Mouse (Mus musculus) spleen, adult 2 months (tissue): ENCODE data around the gene Vps26c. TPM values are rescaled to one million over a fixed set of nuclear protein-coding genes. Genes with fewer than 3 reads are reported as not detected.
"Not testable (repeated sequence)": the region's sequence is repeated elsewhere in the genome, so short reads cannot be mapped to it uniquely, and the experiment has no call there.

Experiments used
- DNase-seq, 2 experiments: peaks; one replicate each; pipeline versions ENCODE4 v3.0.0 to v3.0.0-alpha.2; 2012 to 2021; ENCODE audit warnings: low spot score in 2 of 2, low read depth in 1 of 2
- H3K27ac ChIP-seq: fragments of 200-500 bp; 2 replicates; pipeline ENCODE4 v1.5.1; 2012; ENCODE audit warnings: low read length, inconsistent platforms; ENCODE audit not compliant: insufficient read depth
- H3K27me3 ChIP-seq: fragments of 200-500 bp; 2 replicates; pipeline ENCODE4 v1.6.1; 2012; ENCODE audit warnings: mild to moderate bottlenecking, moderate library complexity, low read length, inconsistent platforms; ENCODE audit not compliant: control insufficient read depth, insufficient read depth
- H3K36me3 ChIP-seq: fragments of 200-500 bp; 2 replicates; pipeline ENCODE4 v1.6.1; 2012; ENCODE audit warnings: mild to moderate bottlenecking, low read length, inconsistent platforms; ENCODE audit not compliant: control insufficient read depth, insufficient read depth
- H3K4me1 ChIP-seq: fragments of 200-500 bp; 2 replicates; pipeline ENCODE4 v1.6.1; 2011; ENCODE audit warnings: inconsistent platforms; ENCODE audit not compliant: control insufficient read depth, insufficient read depth, insufficient read length
- H3K4me3 ChIP-seq: fragments of 200-500 bp; 2 replicates; pipeline ENCODE4 v1.5.1; 2011; ENCODE audit warnings: mild to moderate bottlenecking, inconsistent platforms; ENCODE audit not compliant: insufficient read depth, insufficient read length; ENCODE audit errors: extremely low read depth
- CTCF ChIP-seq: fragments of 200-500 bp; IDR thresholded peaks from 2 replicates; pipeline ENCODE4 v1.5.1; 2011; ENCODE audit warnings: mild to moderate bottlenecking, inconsistent platforms; ENCODE audit not compliant: insufficient read depth, insufficient read length, insufficient replicate concordance; ENCODE audit errors: extremely low read depth
- POLR2A ChIP-seq: fragments of 200-500 bp; IDR thresholded peaks from 2 replicates; pipeline ENCODE4 v1.6.1; 2011; ENCODE audit warnings: low read depth, low read length, inconsistent platforms
- WGBS: fragments of 180-500 bp; shearing (Covaris S2); methylation state at CpG from one replicate; pipeline ENCODE4 v1.1.7; 2018; 5-methylcytosine and 5-hydroxymethylcytosine counted together
- polyA plus RNA-seq: library from polyadenylated mRNA; depleted of rRNA; stranded (reverse); fragments of >200 nt; gene quantifications from 2 replicates; pipeline ENCODE4 v1.2.3, GENCODE M21; 2012

Gene Vps26c
- polyA plus RNA-seq, 1 experiment = 21.4 TPM

GRCm38 (mm10) chr16:94497911-94498310 is 28.7 kb downstream of the Vps26c start:
- WGBS = 49% methylated on average over 5 of the region's 5 CpGs
- H3K4me1 ChIP-seq = no peaks in the 10 kb centered on the region
- peaks cover 29% of the 10 kb centered on the region for H3K36me3 ChIP-seq
- 0 out of 2 replicates have a peak overlapping the region, but pooled peaks have one; percentile 16 for H3K27ac ChIP-seq
- TF ChIP-seq POLR2A (no peak), CTCF (no peak)
- no peak overlapping the region for H3K4me3 ChIP-seq
- no peak for DNase-seq
- no peaks in the 10 kb centered on the region for H3K27me3 ChIP-seq

DNA sequence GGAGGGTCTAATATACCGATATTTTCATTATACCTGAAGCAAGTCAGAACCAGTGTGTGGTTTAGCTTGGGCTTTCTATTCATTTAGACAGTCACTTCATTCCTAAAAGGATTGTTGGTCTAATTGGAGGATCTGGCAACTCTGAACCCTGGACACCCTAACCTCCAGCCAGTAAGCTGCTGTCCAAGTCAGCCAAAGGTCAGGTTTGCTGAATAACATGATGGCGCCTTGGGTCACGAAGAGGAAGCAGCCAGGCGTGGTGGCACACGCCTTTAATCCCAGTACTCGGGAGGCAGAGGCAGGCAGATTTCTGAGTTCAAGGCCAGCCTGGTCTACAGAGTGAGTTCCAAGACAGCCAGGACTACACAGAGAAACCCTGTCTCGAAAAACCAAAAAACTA is 29.5 kb downstream of the Vps26c start:
- not testable (repeated sequence) for DNase-seq, H3K4me1 ChIP-seq, H3K27me3 ChIP-seq, H3K27ac ChIP-seq, H3K4me3 ChIP-seq
- H3K36me3 ChIP-seq = peaks cover 29% of the 10 kb centered on the region
- WGBS = 94% methylated on average over 7 of the region's 7 CpGs

- no peak overlapping the region for H3K4me3 ChIP-seq
- TF ChIP-seq POLR2A (no peak), CTCF (no peak)
- WGBS = 95% methylated on average over 5 of the region's 5 CpGs
- no peak for DNase-seq
- no peak overlapping the region for H3K27ac ChIP-seq
- H3K4me1 ChIP-seq = no peaks in the 10 kb centered on the region
- no peaks in the 10 kb centered on the region for H3K36me3 ChIP-seq
- no peaks in the 10 kb centered on the region for H3K27me3 ChIP-seq
Measured at GRCm38 (mm10) chr16:94489326-94489725, 37.3 kb downstream of the Vps26c start.

GRCm38 (mm10) chr16:94487341-94487740 is 39.3 kb downstream of the Vps26c start:
- Histone ChIP-seq H3K4me1 (no peaks in the 10 kb centered on the region), H3K27ac (no peak overlapping the region), H3K4me3 (no peak overlapping the region), H3K36me3 (no peaks in the 10 kb centered on the region), H3K27me3 (no peaks in the 10 kb centered on the region)
- TF ChIP-seq CTCF (no peak), POLR2A (no peak)
- WGBS = 76% methylated on average over 5 of the region's 5 CpGs
- DNase-seq = no peak

DNA sequence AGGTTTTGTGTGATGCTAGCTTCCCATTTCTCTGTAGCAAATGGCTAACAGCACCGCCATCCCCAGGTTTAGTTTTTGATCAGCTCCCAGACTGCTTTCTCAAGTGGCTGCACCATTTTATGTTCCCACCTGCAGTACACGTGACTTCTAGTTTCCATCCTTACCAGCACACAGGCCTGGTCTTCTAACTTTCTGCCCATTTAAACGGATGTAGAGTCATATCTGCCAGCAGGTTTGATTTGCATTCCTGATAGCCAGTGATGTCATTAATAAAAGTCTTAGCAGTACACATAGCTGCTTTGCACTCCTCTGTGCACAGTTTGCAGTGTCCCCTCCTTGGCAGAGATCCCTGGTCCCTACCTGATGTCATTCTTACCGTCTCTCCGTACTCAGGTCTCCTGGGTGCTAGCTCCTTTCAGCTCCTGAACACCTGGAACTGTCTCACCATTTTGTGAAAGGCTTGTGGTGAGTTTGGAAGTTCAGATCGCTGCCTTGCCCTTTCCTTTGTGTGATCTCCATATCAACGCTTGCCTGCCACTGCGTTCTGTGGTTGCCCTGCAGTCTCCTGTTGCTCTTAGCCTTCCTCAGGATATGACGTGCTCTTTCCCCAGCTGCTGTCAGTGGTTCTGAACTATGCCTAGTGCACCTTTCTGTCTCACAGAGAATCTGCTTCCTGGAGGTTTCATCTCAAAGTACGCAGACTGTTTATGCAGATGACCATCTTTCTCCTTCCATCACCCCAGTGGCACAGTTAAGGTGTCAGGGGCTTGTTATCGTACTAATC is 41.7 kb downstream of the Vps26c start:
- H3K27ac ChIP-seq = no peak overlapping the region
- H3K4me1 ChIP-seq = no peaks in the 10 kb centered on the region
- 50% methylated on average over 11 of the region's 11 CpGs for WGBS
- H3K27me3 ChIP-seq = no peaks in the 10 kb centered on the region
- TF ChIP-seq POLR2A = no peak
- no peak for TF ChIP-seq CTCF
- H3K36me3 ChIP-seq = no peaks in the 10 kb centered on the region
- H3K4me3 ChIP-seq = no peak overlapping the region
- no peak for DNase-seq

- 91% methylated on average over 11 of the region's 11 CpGs for WGBS
- DNase-seq = no peak
- no peak overlapping the region for H3K4me3 ChIP-seq
- no peak for TF ChIP-seq CTCF
- no peak for TF ChIP-seq POLR2A
- no peaks in the 10 kb centered on the region for H3K27me3 ChIP-seq
- H3K27ac ChIP-seq = no peak overlapping the region
- H3K4me1 ChIP-seq = no peaks in the 10 kb centered on the region
- H3K36me3 ChIP-seq = peaks cover 3% of the 10 kb centered on the region; the same call in 1 of the 2 replicates
Measured at GRCm38 (mm10) chr16:94473086-94473822, 53.4 kb downstream of the Vps26c start.

GRCm38 (mm10) chr16:94472515-94472951 is 54.1 kb downstream of the Vps26c start:
- no peak overlapping the region for H3K4me3 ChIP-seq
- 86% methylated on average over 8 of the region's 8 CpGs for WGBS
- no peaks in the 10 kb centered on the region for H3K27me3 ChIP-seq
- H3K36me3 ChIP-seq = peaks cover 8% of the 10 kb centered on the region
- no peaks in the 10 kb centered on the region for H3K4me1 ChIP-seq
- TF ChIP-seq POLR2A (no peak), CTCF (no peak)
- DNase-seq = no peak
- peak overlapping the region; percentile 26; the same call in 1 of the 2 replicates for H3K27ac ChIP-seq
